Mouse (Mus musculus): Measurements from ENCODE around the gene Rln1.

Rln1 gene

GRCm38 (mm10) chr19:29334068-29334745, at the start of gene Rln1:
Gene Rln1, minus strand, starts transcription at chr19:29334670.
- no peak for DNase-seq (ENCODE audit: low spot score)

DNA sequence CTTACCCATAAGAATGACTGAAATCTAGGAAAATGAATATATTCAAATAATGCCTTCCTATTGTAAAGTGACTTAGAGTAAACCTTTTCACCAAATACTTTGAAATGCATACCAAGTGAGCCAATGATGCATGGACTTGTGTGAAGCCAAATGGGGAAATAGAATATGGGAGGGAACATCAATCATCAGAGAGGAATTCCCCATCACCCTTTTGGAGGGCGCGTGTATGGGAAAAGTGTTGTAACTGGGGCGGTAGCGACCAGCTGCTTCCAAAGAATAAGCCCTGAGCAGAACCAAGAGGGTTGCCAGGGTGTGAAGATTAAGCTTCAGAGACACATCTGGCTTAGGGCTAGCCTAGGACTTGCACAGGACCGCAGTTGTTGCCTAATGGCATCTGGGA, 48.9 kb upstream of the Rln1 start:
- DNase-seq (ENCODE audit: low spot score) = no peak

DNA sequence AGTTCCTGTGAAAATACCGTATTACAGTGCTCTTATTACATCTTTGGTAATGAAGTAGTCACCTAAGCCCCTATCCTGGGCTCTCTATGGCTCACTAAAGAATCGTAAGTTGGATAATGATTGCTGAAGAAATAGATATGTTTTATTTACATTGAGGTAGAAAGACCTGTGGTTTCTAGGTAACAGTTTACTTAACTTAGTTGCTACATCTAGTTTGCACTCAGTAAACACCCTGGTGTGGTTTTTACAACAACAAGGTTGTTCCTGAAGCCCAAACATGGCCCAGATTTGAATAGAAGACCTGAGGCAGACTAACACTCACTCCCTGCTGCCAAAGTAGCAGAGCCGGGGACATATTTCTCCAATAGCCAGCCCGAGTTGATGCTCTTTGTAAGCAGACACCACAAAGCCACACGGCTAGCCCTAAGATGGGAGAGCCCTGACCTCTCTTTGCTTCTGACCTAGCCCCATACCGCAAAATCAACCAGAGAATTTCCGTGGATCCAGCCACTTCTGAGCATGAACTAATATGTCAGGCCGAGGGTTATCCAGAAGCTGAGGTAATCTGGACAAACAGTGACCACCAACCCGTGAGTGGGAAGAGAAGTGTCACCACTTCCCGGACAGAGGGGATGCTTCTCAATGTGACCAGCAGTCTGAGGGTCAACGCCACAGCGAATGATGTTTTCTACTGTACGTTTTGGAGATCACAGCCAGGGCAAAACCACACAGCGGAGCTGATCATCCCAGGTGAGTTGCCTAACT, 45.6 kb upstream of the Rln1 start:
- DNase-seq (ENCODE audit: low spot score) = no peak

DNA sequence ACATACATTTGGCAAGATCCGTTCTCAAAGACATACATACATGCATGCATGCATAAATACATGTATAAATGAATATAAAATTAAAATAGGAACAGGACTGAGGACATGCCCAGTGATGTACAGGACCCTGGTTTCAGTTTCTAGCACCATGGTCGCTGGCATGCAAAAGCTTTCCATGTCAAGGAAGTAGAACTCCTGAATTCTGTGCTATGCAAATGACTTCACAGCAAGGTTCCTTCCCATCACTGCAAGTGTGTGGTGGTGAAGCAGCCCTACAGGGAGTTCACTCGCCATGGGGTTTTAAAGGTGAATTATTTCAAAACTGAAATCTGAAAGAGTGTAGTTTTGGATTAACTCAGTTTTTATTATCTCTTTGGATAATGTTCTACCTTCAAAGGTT, 41.9 kb upstream of the Rln1 start:
- DNase-seq (ENCODE audit: low spot score) = no peak

DNA sequence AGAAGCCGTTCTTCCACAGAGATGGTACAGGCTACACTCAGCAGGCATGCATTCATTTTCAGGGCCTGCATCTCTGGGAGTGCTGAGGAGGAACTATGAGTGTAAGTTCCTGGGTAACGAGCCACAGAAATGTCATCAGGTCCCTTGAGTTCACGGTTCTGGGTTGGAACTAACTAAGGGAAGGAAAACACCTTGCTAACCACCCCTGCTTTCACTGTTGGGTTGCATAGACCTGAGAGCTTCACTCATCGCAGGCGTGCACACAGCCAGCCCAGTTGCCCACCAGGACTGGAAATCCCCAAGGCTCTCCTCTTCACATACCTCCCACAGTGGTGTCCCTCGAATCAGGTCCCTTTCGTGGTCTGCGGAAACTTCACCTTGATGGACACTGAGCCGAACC, 40.5 kb upstream of the Rln1 start:
- DNase-seq (ENCODE audit: low spot score) = no peak

DNA sequence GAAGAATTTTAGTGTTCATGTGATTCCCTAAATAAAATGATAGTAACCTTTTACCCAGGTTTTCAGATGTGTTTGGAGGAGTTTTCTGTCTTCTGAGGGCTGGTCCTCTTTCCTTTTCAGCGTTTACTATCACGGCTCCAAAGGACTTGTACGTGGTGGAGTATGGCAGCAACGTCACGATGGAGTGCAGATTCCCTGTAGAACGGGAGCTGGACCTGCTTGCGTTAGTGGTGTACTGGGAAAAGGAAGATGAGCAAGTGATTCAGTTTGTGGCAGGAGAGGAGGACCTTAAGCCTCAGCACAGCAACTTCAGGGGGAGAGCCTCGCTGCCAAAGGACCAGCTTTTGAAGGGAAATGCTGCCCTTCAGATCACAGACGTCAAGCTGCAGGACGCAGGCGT, 39.0 kb upstream of the Rln1 start:
- DNase-seq (ENCODE audit: low spot score) = no peak

GRCm38 (mm10) chr19:29372621-29373020, 38.2 kb upstream of the Rln1 start:
- no peak for DNase-seq (ENCODE audit: low spot score)

- no peak for DNase-seq (ENCODE audit: low spot score)
Measured at GRCm38 (mm10) chr19:29372138-29372537, 37.7 kb upstream of the Rln1 start.

DNA sequence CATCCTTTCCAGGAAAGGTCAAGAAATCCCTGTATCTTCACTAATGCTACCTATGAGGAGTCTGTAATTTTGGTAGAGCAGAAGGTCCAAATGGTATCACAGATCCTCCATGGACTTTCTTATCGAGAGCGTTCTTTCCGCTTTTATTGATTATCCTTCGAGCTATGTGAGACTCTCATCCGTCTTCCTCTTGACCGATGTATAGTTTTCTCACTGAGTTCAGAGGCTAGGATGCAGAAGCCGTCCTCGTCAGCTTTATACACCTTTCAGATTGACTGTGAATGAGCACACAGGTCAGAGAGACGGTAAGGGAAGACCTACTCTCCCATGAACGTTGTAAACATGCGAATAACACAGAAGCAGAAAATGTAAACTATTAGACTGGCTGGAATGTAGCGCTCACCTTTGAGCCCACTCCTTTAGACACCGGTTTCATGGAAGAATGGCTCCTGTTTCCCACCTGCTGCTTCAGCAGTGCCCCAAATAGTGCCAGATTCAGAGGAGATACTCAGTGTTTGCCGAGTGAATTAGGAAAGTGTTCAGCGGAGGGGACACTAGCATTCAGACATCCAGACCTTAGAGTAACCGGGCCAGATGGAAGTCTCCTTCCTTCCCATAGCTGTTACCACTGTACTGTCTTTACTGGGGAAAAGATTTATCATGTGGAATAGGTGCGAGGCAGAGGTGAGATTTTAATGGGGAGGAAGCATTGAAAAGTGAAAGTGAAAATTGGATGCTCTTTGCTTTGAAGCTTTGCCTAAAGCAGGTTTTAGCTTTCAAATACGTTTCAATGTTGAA, 37.0 kb upstream of the Rln1 start:
- no peak for DNase-seq (ENCODE audit: low spot score)

- DNase-seq (ENCODE audit: low spot score) = no peak
Measured at GRCm38 (mm10) chr19:29370545-29371283, 36.2 kb upstream of the Rln1 start.

DNA sequence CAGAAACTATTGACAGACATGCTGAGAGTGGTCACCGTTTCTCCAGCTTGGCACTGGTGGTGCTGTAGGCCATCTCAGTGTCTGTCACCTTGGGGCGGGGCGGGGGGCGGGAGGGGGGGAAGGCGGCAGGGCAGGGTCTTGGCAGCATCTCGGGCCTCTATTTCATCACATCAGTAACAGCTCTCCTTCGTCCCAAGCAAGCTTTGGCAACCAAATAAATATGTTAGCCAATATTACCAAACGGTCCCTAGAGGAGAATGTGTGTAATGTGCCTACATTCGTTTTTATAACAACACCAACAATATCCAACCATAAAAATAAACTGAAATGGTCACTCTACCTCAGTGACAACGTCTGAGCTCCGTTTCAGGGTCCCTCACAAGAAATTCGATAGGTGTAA, 35.6 kb upstream of the Rln1 start:
- DNase-seq (ENCODE audit: low spot score) = no peak

DNA sequence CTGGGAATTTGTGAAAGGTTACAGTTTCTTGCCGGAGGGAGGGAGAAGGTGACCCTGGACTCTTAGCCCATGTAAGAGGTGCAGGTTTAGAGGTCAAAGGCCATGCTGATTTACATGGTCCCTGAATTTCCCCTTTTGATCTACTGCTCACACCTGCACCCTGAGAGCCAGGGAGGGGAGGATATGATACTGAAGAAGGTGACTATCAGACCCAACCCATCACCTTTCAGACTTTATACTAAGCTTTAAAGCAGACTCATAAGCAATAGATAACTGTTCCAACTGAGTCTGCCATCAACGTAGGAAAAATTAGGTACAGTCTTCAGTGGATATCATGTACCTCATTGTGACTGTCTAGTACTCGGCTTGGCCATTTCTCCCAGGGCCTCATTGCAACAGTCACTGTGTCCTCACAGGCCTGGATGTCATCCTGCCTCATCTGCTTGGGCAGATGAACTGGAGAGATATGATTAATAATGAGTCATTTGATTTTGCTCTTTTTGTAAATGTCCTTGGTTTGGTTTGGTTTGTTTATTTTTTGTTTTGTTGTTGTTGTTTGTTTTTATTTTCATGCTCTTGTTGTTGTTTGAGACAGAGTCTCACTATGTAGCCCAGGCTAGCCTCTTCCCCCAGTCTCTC, 34.3 kb upstream of the Rln1 start:
- no peak for DNase-seq (ENCODE audit: low spot score)

DNA sequence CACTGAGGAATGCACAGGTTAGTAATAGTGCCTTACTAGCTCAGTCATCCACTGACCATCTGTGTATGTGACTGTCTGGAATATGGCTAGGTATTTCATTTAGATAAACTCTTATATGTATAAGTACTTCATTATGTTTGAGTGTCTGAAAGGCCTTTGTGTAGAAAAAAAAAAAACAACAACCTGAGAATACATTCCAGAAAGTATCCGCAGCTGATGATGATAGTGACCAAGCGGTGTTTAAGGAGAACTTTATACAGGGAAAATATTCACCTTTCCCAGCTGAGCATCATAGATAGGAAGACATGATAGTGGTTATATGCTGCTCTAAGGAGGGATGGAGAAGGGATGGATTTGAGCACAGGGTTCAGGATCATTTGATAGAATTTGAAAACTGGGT, 33.6 kb upstream of the Rln1 start:
- DNase-seq (ENCODE audit: low spot score) = no peak

DNA sequence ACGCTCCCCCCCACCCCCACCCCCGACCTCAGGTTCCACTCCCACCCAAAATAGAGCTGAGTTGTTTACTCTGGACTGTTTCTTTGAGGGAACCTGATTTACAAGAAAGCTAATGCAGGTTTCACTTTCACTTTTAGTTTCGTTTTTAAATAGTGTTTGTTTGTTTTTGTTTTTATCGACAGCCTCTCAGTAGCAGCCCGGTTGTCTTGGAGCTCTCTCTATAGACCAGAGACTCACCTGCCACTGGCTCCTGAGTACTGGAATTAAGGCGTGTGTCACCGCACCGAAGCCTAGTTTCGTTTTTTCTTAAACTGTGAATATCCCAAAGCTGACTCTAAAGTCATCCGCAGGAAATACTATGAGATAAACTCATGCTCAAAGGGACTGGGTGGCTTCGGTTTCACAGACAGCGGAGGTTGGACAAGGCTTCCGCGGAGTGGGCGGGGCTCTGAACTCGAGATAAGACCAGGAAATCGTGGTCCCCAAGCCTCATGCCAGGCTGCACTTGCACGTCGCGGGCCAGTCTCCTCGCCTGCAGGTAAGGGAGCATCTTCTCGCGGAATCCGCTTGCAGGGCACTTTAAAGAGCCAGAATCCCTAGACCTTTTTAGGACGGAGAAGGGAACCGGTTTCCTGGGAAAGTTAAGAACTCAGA, 32.6 kb upstream of the Rln1 start, which contains the start of the genes Plgrkt and Cd274:
Gene Plgrkt, minus strand, starts transcription at position 422 of the 654 bp plus-strand sequence.
Gene Cd274, plus strand, starts transcription at position 487 of the 654 bp plus-strand sequence.
- DNase-seq (ENCODE audit: low spot score) = no peak

GRCm38 (mm10) chr19:29366226-29366968, 31.9 kb upstream of the Rln1 start:
- no peak for DNase-seq (ENCODE audit: low spot score)

- no peak for DNase-seq (ENCODE audit: low spot score)
Measured at GRCm38 (mm10) chr19:29365105-29365504, 30.6 kb upstream of the Rln1 start.

GRCm38 (mm10) chr19:29364076-29364475, 29.6 kb upstream of the Rln1 start:
- no peak for DNase-seq (ENCODE audit: low spot score)

DNA sequence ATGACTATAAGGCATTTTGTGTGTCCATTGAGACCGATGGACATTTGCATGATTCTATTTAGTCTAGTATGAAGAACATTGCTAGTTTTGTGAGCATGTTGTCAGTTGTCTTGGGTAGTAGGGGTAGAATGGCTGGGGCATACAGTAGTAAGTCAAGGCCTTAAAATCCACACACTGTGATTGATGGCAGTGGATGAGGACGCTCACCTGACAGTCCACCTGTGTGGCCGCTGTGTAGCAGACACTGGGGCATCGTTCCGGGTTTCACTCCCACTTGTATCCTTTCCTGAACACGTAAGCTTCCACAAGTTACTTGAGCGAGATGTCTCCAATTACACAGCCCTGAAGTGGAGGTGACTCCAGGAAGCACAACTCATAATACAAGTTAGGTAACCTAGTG, 29.1 kb upstream of the Rln1 start:
- no peak for DNase-seq (ENCODE audit: low spot score)

DNA sequence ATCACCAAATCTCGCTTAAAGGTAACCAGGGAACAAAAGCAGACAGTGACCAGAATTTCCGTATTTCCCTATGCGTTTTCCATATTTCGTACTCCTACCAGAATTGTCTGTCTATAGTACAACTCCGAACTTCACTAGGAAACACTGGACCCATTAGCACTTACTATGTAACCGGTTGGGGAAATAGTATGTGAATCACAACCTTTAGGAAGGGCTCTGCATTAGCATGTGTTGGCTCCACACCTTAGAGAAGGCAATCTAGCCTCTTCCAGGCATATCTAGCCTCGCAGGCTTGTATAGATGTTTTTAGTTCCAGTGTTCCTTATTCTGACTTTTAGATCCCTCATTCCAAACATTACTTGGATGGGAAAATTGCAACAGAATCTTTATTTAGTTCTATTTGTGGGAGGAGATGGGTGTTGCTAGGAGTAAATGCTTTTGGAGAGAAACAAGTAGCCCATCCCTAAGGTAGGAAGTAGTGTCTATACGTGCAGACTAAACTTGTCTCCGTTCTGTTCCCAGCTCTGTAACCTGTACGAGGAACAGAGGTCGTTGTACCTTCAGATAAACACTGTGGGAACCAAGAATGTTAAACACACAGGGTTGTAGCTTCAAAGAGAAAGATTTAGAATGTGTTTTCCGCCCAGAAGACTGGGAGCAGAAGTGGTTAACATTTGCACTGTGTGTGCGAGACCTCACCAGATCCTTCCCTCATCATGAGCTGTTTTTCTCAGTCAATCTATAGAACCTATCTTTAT, 27.9 kb upstream of the Rln1 start:
- DNase-seq (ENCODE audit: low spot score) = no peak
